Mouse (Mus musculus): ENCODE results near the gene Olr1.
A peak's percentile ranks its signal among the peaks of the same experiment; 100 is the strongest.

Gene Olr1

GRCm38 (mm10) chr6:129507024-129507423, at the start of gene Olr1:
Olr1 (minus strand) TSS chr6:129507165.
- no peak for DNase-seq

GRCm38 (mm10) chr6:129548009-129548408, 41.0 kb upstream of the Olr1 start:
- DNase-seq, result no peak

- DNase-seq, result no peak
These were observed 40.3 kb upstream of the Olr1 start for GRCm38 (mm10) chr6:129547277-129547676.

GRCm38 (mm10) chr6:129543709-129544606, 37.0 kb upstream of the Olr1 start:
- peak; percentile 59 for DNase-seq

GRCm38 (mm10) chr6:129542540-129542939, 35.6 kb upstream of the Olr1 start:
- DNase-seq, result no peak

GRCm38 (mm10) chr6:129541931-129542330, 35.0 kb upstream of the Olr1 start:
- no peak for DNase-seq

- DNase-seq, result no peak
These were observed 31.6 kb upstream of the Olr1 start for GRCm38 (mm10) chr6:129538555-129538954.

- DNase-seq, result no peak
These were observed 28.8 kb upstream of the Olr1 start for GRCm38 (mm10) chr6:129535723-129536122.

GRCm38 (mm10) chr6:129534627-129535190, 27.7 kb upstream of the Olr1 start:
- DNase-seq, result no peak

- no peak for DNase-seq
These were observed 27.1 kb upstream of the Olr1 start for GRCm38 (mm10) chr6:129534057-129534456.

GRCm38 (mm10) chr6:129532942-129533860, 26.2 kb upstream of the Olr1 start, which contains the start of gene Gabarapl1:
Gabarapl1 (plus strand) TSS chr6:129533160.
- DNase-seq, result peak; percentile 82

GRCm38 (mm10) chr6:129532556-129532941, 25.6 kb upstream of the Olr1 start:
- DNase-seq, result peak; percentile 55

- DNase-seq, result no peak
These were observed 23.3 kb upstream of the Olr1 start for GRCm38 (mm10) chr6:129530261-129530660.

GRCm38 (mm10) chr6:129529605-129530004, 22.6 kb upstream of the Olr1 start:
- DNase-seq, result no peak

GRCm38 (mm10) chr6:129527416-129527815, 20.5 kb upstream of the Olr1 start:
- DNase-seq, result no peak

GRCm38 (mm10) chr6:129526069-129526468, 19.1 kb upstream of the Olr1 start:
- DNase-seq, result no peak

GRCm38 (mm10) chr6:129517752-129518408, 10.9 kb upstream of the Olr1 start:
- DNase-seq, result no peak

GRCm38 (mm10) chr6:129516388-129516787, 9.4 kb upstream of the Olr1 start:
- no peak for DNase-seq

- no peak for DNase-seq
These were observed 8.1 kb upstream of the Olr1 start for GRCm38 (mm10) chr6:129515068-129515467.

- DNase-seq, result no peak
These were observed 7.4 kb upstream of the Olr1 start for GRCm38 (mm10) chr6:129514376-129514775.

GRCm38 (mm10) chr6:129513409-129513808, 6.4 kb upstream of the Olr1 start:
- no peak for DNase-seq

- no peak for DNase-seq
These were observed 5.9 kb upstream of the Olr1 start for GRCm38 (mm10) chr6:129512868-129513267.

GRCm38 (mm10) chr6:129512367-129512766, 5.4 kb upstream of the Olr1 start, which contains the start of gene Tmem52b:
Tmem52b (plus strand) TSS chr6:129512555.
- DNase-seq, result no peak
